Mouse (Mus musculus) small intestine, adult 2 months (tissue): ENCODE results near the gene Tas2r135.

ENCODE experiments used
- CTCF ChIP-seq: fragments of 200-500 bp; IDR thresholded peaks from 2 replicates; pipeline ENCODE4 v1.5.1; 2012; ENCODE audit warnings: low read depth, mild to moderate bottlenecking, control low read depth, inconsistent platforms, low read length, moderate library complexity, mixed read lengths; ENCODE audit not compliant: insufficient replicate concordance, insufficient read length; ENCODE audit errors: extremely low read depth
- POLR2A ChIP-seq: fragments of 200-500 bp; IDR thresholded peaks from 2 replicates; pipeline ENCODE4 v1.6.1; 2012; ENCODE audit warnings: low read depth, mild to moderate bottlenecking, control low read depth, inconsistent platforms, low read length, moderate library complexity

DNA sequence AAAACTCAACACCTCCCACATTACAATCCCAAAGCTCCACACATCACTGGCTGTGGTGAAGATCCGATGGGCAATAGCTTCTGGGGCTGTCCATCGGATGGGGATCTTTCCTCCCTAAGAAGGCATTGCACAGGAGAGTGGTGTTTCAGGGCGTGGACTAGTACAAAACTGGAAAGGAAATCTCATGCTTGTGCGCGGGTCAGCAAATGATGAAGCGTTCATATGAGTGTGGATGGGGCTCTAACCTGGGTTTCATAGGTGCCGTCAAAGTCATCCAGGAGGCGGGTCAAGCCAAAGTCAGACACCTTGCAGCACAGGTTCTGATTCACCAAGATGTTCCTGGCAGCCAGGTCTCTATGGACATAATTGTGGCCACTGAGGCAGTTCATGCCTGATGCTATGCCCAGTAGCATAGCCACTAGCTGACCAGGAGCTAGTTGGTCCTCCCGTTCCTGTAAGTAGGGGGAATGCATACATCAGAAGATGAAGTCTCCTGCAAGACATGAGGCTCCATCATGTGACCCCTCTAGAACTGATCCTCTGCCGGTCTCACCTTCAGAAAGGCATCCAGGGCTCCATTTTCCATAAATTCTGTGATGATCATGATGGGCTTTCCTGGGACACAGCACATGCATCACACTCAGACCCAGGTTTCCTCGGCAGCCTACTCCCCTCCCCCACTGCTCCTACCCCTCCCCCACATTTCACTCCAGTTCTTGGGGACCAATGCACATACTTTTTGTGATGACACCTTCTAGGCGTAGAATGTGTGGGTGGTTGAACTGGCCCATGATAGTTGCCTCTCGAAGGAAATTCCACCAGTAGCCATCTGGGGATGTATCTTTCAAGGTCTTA lies 44.0 kb upstream of the Tas2r135 start:
- no peak for TF ChIP-seq CTCF
- TF ChIP-seq POLR2A: no peak
